Mouse (Mus musculus) midbrain, postnatal 0 days (tissue): ENCODE data around the gene Fut8. TPM values are rescaled to one million over a fixed set of nuclear protein-coding genes. Genes with fewer than 3 reads are reported as not detected.
A peak's percentile ranks its signal among the peaks of the same experiment; 100 is the strongest.

Source experiments
- ATAC-seq: fragments of 200-750 bp; cut with Nextera tagmentation; 2 replicates; pipeline ENCODE4 v1.8.0; 2017; ENCODE audit warnings: moderate number of reproducible peaks, mild to moderate bottlenecking, moderate TSS enrichment, moderate library complexity; ENCODE audit not compliant: low FRiP score
- DNase-seq: peaks from one replicate; pipeline ENCODE4 v3.0.0-alpha.2; 2015; ENCODE audit warnings: low spot score
- H3K27ac ChIP-seq: fragments of 300-500 bp; sonication (generic); 2 replicates; pipeline ENCODE4 v1.5.1; 2014; ENCODE audit warnings: low read depth, mild to moderate bottlenecking, low read length, mixed read lengths
- H3K27me3 ChIP-seq: fragments of 300-500 bp; sonication (generic); 2 replicates; pipeline ENCODE4 v1.6.1; 2014; ENCODE audit warnings: low read length, control low read depth, mixed read lengths; ENCODE audit not compliant: insufficient read depth
- H3K36me3 ChIP-seq: fragments of 300-500 bp; sonication (generic); 2 replicates; pipeline ENCODE4 v1.6.1; 2014; ENCODE audit warnings: low read length, control low read depth, mixed read lengths; ENCODE audit not compliant: insufficient read depth
- H3K4me1 ChIP-seq: fragments of 300-500 bp; sonication (generic); 2 replicates; pipeline ENCODE4 v1.6.1; 2014; ENCODE audit warnings: mild to moderate bottlenecking, control low read depth, antibody characterized with exemption, low read length, mixed read lengths; ENCODE audit not compliant: insufficient read depth
- H3K4me2 ChIP-seq: fragments of 300-500 bp; sonication (generic); 2 replicates; pipeline ENCODE4 v1.6.1; 2014; ENCODE audit warnings: low read depth, mild to moderate bottlenecking, low read length, mixed read lengths; ENCODE audit not compliant: poor library complexity, severe bottlenecking
- H3K4me3 ChIP-seq: fragments of 300-500 bp; sonication (generic); 2 replicates; pipeline ENCODE4 v1.5.1; 2014; ENCODE audit warnings: low read depth, mild to moderate bottlenecking, low read length, moderate library complexity
- H3K9ac ChIP-seq: fragments of 300-500 bp; sonication (generic); replicated peaks from 2 replicates; pipeline ENCODE4 v1.6.1; 2014; ENCODE audit warnings: mild to moderate bottlenecking, low read length, moderate library complexity, mixed read lengths; ENCODE audit not compliant: poor library complexity, severe bottlenecking
- H3K9me3 ChIP-seq: fragments of 300-500 bp; sonication (generic); 2 replicates; pipeline ENCODE4 v1.6.1; 2016; ENCODE audit warnings: low read length, control low read depth
- CTCF ChIP-seq: IDR thresholded peaks from 2 replicates; pipeline ENCODE4 v1.5.1; 2016; ENCODE audit warnings: antibody characterized with exemption, mild to moderate bottlenecking
- WGBS: fragments of 180-500 bp; shearing (Covaris S2); extraction: QIAGEN DNeasy Blood & Tissue Kit; methylation state at CpG from one replicate; pipeline ENCODE4 v1.1.7; 2014; 5-methylcytosine and 5-hydroxymethylcytosine counted together
- polyA plus RNA-seq: library from polyadenylated mRNA; unstranded; fragments of >200 nt; fragmentation: Nextera tagmentation; extraction: Ambion mirVana; gene quantifications from 2 replicates; pipeline ENCODE4 v1.2.1, GENCODE M21; 2015
- total RNA-seq: library from RNA; depleted of rRNA; stranded (reverse); fragments of >200 nt; gene quantifications from 2 replicates; pipeline ENCODE4 v1.2.3, GENCODE M21; 2014

Gene Fut8
- total and polyA plus RNA-seq, 2 experiments from 2014 or later: 62.3 to 74.1 TPM

DNA sequence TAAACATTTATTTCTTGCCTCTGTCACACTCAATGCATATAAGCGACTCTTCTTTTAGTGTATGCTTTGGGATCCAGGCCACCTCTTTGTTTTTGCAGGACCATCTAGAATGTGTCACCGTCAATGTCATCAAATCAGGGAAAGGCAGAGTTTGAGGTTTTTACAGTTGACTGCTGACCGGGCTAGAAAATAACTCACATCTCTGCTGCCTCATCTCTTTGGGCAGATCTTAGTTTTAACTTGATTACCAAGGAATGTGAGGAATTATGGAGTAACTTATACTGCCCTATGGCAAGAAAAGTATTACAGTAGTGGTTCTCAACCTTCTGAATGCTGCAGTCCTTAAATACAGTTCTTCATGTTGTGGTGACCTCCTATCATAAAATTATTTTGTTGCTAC, 12.2 kb upstream of the Fut8 start:
- no peaks in the 10 kb centered on the region for H3K27me3 ChIP-seq
- 90% methylated on average over 3 of the region's 3 CpGs for WGBS
- DNase-seq (no peak), ATAC-seq (no peak)
- no peak overlapping the region for H3K9ac ChIP-seq
- no peak overlapping the region for H3K4me3 ChIP-seq
- no peaks in the 10 kb centered on the region for H3K4me1 ChIP-seq
- no peaks in the 10 kb centered on the region for H3K36me3 ChIP-seq
- H3K9me3 ChIP-seq: no peaks in the 10 kb centered on the region
- no peak overlapping the region for H3K27ac ChIP-seq
- TF ChIP-seq CTCF: no peak
- H3K4me2 ChIP-seq: no peak overlapping the region

GRCm38 (mm10) chr12:77235958-77236357, 2.0 kb upstream of the Fut8 start:
- no peak overlapping the region for H3K27ac ChIP-seq
- no peak for ATAC-seq
- H3K27me3 ChIP-seq: no peaks in the 10 kb centered on the region
- no peak for DNase-seq
- TF ChIP-seq CTCF: no peak
- H3K9me3 ChIP-seq: no peaks in the 10 kb centered on the region
- H3K4me1 ChIP-seq: no peaks in the 10 kb centered on the region
- no peaks in the 10 kb centered on the region for H3K36me3 ChIP-seq
- 67% methylated on average over 4 of the region's 4 CpGs for whole genome bisulfite sequencing
- H3K4me2 ChIP-seq: no peak overlapping the region
- H3K4me3 ChIP-seq: no peak overlapping the region
- H3K9ac ChIP-seq: no peak overlapping the region

DNA sequence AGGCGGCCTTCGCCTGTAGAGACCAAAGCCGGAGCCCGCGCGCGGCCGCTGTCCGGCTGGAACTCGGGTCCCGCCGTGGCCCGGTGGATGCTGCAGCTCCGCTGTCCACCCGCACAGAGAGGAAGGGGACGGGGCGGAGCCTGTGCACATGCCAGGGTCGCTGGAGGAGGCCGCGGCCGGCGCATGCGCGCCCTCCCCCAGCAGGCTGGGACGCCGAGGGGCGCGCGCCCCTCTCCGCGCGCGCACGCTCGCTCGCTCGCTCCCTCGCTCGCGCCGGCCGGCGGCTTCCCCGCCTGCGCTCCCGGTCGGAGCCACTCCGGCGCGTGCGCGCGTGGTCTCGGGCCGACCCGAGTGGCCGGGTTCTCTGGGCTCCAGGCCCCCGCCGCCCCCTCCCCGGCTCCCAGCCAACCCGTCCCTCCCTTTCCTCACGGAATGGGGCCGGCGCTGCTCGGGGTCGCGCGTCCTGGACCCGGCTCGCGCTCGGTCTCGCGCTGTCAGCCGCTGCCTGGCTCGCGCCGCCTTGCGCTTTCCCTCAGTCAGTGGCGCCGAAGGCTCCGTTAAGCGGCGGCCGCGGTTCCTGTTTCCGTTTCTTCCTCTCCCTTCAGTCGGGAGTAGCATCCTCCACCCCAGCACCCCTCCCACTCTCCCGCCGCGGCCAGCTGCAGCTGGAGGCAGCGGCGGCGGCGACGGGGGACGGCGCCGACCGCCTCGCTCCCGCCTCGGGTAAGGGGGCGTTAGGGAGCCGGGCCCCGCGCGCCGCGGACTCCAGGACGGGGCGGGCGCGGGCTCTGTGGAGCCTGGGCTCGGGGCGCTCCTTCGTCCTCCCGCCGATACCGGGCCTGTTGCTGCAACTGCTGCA, 835 bp downstream of the Fut8 start:
- Histone ChIP-seq H3K4me3 (peak overlapping the region; percentile 94), H3K36me3 (no peaks in the 10 kb centered on the region), H3K9ac (peak overlapping the region; percentile 93), H3K4me2 (peak overlapping the region; percentile 85), H3K4me1 (no peaks in the 10 kb centered on the region), H3K27ac (peak overlapping the region; percentile 95), H3K27me3 (no peaks in the 10 kb centered on the region), H3K9me3 (no peaks in the 10 kb centered on the region)
- TF ChIP-seq CTCF: peak; percentile 65
- ATAC-seq (peak; percentile 98), DNase-seq (peak; percentile 96)
- under 1% methylated on average over 71 of the region's 120 CpGs for WGBS

GRCm38 (mm10) chr12:77239390-77240061, 1.6 kb downstream of the Fut8 start:
- Histone ChIP-seq H3K9me3 (no peaks in the 10 kb centered on the region), H3K9ac (peak overlapping the region; percentile 93), H3K27ac (peak overlapping the region; percentile 95), H3K4me1 (no peaks in the 10 kb centered on the region), H3K27me3 (no peaks in the 10 kb centered on the region), H3K4me3 (peak overlapping the region; percentile 94), H3K4me2 (peak overlapping the region; percentile 85), H3K36me3 (no peaks in the 10 kb centered on the region)
- TF ChIP-seq CTCF: no peak
- DNase-seq (peak; percentile 14), ATAC-seq (no peak)
- under 1% methylated on average over 28 of the region's 29 CpGs for WGBS

- no peaks in the 10 kb centered on the region for H3K36me3 ChIP-seq
- H3K9ac ChIP-seq: no peak overlapping the region
- H3K27me3 ChIP-seq: no peaks in the 10 kb centered on the region
- no peaks in the 10 kb centered on the region for H3K4me1 ChIP-seq
- DNase-seq (no peak), ATAC-seq (no peak)
- no peak overlapping the region for H3K27ac ChIP-seq
- no peak for TF ChIP-seq CTCF
- WGBS: 34% methylated on average over 6 of the region's 6 CpGs
- H3K4me3 ChIP-seq: peak overlapping the region; percentile 94
- H3K9me3 ChIP-seq: no peaks in the 10 kb centered on the region
- H3K4me2 ChIP-seq: peak overlapping the region; percentile 85
These were observed 2.4 kb downstream of the Fut8 start for GRCm38 (mm10) chr12:77240372-77240771.

DNA sequence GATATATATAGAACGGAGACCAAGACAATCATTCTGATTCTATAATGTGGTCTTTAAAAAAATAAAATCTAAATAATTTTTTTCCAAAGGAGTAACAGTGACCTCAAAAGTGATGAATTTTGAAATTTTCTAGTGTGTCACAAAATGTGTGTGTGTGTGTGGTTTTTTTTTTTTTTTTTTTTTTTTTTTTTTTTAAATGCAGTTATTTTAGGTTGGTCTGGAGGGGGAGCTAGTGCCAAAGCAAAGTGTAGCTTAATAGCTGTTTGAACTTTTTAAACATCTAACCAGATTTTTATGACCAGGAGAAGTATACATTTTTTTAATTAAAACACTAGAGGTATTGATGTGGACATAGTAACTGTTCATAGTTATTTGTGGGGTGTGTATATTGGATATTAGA, 2.9 kb downstream of the Fut8 start:
- Histone ChIP-seq H3K36me3 (no peaks in the 10 kb centered on the region), H3K4me2 (peak overlapping the region; percentile 39; the same call in 1 of the 2 replicates), H3K4me1 (no peaks in the 10 kb centered on the region), H3K27ac (no peak overlapping the region), H3K9ac (no peak overlapping the region), H3K27me3 (no peaks in the 10 kb centered on the region), H3K4me3 (0 out of 2 replicates have a peak overlapping the region, but pooled peaks have one; percentile 16), H3K9me3 (no peaks in the 10 kb centered on the region)
- TF ChIP-seq CTCF: peak; percentile 65
- DNase-seq: peak; percentile 75
- WGBS: 52% methylated on average over 1 of the region's 1 CpGs
- no peak for ATAC-seq
